Mouse (Mus musculus): ENCODE data around the gene Tnnc1.

The Tnnc1 gene

GRCm38 (mm10) chr14:31213868-31214267 lies 5.8 kb downstream of the Tnnc1 start:
- no peak for DNase-seq (ENCODE audit: low read depth, low spot score)

DNA sequence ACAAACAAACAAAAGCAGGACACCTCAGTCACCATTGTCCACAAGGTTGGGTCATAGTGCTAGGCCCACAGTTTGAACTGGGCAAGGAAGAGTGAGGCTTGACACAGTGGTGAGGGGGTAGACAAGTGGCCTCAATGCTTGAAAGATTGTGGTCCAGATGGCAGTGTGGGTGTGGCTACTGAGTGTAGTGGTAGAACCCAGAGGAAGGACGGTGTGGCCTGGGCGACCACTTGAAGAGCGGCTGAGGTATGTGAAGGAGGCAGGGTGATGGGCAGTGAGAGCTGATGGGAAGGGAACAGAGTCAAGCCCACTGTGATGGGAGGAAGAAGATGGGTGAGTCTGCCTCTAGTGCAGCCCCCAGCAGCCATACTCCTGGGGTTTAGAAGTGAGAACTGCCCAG lies 6.6 kb downstream of the Tnnc1 start:
- DNase-seq (ENCODE audit: low read depth, low spot score): no peak

- DNase-seq (ENCODE audit: low read depth, low spot score): peak; percentile 65
Observed at GRCm38 (mm10) chr14:31215157-31216002, 7.3 kb downstream of the Tnnc1 start.

DNA sequence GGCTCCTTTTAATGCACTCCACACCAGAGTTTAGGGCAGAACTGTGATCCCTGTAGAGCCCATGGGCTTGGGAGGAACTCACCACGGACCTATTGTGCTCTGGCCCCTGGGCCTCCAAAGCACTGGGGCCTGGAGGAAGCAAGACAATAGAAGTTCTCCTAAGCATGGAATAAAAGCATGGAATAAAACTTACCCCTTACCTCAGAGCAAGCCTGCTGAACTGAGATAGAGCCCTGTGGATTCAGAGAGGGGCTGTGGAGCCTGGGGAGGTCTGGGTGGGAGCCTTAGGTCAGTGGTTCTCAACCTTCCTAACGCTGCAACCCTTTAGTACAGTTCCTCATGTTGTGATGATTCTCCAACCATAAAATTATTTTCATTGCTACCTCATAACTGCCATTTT lies 8.7 kb downstream of the Tnnc1 start, which contains the start of gene Nisch:
Gene Nisch, minus strand, starts transcription at position 101 of the 400 bp plus-strand sequence.
- no peak for DNase-seq (ENCODE audit: low read depth, low spot score)

- DNase-seq (ENCODE audit: low read depth, low spot score): peak; percentile 63
Observed at GRCm38 (mm10) chr14:31217666-31218065, 9.6 kb downstream of the Tnnc1 start, which contains the start of gene Sema3g. Sema3g (plus strand) TSS chr14:31217860.

- no peak for DNase-seq (ENCODE audit: low read depth, low spot score)
Observed at GRCm38 (mm10) chr14:31226978-31227377, 18.9 kb downstream of the Tnnc1 start.

GRCm38 (mm10) chr14:31228234-31228633 lies 20.1 kb downstream of the Tnnc1 start:
- DNase-seq (ENCODE audit: low read depth, low spot score): no peak

DNA sequence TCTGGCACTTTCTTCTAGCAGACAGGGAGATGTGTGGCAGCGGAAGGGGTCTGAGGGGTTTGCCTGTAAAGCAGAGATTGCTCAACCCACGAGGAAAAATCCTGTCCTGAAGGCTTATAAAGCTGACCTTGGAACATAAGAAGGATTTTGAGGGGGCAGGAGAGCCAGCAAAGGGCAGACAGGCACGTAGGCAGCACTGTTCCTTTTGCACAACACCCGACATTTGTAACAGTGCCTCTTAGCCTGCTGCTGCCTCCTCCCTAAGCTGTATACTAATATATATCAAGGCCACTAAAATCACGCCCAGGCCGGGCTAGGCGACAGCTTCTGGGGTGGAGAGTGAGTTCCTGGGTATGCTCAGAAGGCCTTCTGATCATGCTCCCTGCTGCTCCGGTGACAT lies 22.3 kb downstream of the Tnnc1 start:
- DNase-seq (ENCODE audit: low read depth, low spot score): no peak

GRCm38 (mm10) chr14:31232404-31233069 lies 24.4 kb downstream of the Tnnc1 start:
- DNase-seq (ENCODE audit: low read depth, low spot score): no peak

DNA sequence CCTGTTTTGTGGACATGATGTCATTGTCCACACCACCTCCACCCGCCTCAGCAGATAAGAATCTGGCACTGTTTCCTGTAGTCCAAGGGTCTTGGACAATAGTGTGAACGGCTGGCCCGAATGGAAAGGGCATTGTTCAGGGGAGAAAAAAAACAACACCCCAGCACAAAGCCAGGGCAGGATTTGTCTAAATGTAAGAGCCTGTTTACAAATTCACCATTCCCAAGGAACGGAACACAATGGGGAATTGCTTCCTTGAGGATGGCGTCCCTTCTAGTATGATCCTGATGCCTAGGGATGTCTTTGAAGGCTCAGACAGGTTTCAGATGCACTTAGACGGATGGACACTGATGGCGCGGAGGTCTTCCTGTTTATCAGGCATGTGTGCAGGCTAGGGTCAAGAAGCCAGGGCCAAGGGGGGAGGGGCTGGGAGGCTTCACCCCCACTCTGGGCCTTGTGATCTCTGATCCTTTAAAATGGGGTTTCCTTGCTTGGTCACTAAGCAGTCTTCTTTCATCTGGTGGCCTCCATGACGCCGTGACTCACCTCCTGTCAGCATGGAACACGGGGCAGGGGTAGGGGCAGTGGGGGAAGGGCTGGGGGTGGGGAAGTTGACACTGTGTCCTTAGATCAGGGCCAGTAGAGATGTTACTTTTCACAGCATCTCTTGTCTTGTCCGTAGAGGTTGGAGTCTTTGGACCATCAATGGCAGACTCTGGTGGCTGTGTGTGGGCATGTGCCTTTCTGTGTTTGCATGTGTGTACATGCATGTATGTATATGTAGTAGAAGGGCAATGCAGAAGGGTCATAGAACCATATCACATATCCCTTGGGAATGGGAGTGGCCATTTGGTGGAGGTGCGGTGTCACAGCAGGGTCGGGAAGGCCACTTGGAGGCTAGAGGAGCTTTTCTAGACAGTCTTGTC lies 25.2 kb downstream of the Tnnc1 start:
- no peak for DNase-seq (ENCODE audit: low read depth, low spot score)

DNA sequence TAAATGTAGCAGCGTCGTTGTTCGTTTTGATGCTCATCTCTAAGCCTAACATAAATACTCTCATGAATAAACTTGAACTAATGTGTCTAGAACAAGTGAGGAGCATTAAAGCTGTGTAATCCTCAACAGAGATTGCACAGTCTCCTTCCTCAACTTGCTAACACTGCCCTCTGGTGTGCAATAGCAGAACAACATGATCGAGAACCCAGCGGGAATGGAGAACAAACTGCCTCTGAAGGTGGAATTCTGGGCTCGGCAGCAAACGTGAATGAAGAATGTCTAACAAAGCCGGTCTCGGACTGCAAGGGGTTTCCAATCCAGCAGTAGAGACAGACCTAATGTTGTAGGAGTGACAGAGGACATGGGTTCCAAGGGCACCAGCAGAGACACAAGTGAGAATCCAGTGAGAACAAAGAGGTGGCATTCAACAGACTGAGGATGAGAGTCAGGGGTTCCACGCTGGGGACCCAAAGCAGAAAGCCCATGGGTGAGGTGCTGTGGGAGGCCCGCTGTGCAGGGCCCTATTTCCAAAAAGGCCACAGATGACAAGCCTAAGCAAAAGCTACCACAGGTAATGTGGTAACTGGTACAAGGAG lies 26.0 kb downstream of the Tnnc1 start:
- DNase-seq (ENCODE audit: low read depth, low spot score): peak; percentile 84

GRCm38 (mm10) chr14:31237101-31237882 lies 29.2 kb downstream of the Tnnc1 start:
- no peak for DNase-seq (ENCODE audit: low read depth, low spot score)

GRCm38 (mm10) chr14:31240528-31240927 lies 32.4 kb downstream of the Tnnc1 start:
- no peak for DNase-seq (ENCODE audit: low read depth, low spot score)

GRCm38 (mm10) chr14:31244777-31245176 lies 36.7 kb downstream of the Tnnc1 start:
- DNase-seq (ENCODE audit: low read depth, low spot score): no peak

DNA sequence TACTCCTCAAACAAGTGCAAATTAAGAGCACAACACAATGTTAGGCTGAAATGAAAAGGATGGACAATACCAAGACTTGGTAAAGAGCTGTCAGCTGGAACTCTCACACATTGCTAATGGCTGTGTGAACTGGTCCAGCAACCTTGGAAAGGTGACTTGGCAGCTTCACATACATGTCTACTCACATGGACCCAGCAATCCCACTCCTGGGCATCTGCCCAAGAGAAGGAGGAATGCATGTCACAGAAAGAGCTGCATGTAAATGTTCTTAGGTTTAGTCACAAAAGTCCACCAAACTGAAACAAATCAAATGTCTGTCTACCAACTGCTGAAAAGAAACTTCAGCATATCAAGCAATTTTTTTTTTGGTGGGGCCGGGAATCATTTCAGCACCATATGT lies 37.8 kb downstream of the Tnnc1 start:
- no peak for DNase-seq (ENCODE audit: low read depth, low spot score)

GRCm38 (mm10) chr14:31248396-31248795 lies 40.3 kb downstream of the Tnnc1 start:
- DNase-seq (ENCODE audit: low read depth, low spot score): no peak

DNA sequence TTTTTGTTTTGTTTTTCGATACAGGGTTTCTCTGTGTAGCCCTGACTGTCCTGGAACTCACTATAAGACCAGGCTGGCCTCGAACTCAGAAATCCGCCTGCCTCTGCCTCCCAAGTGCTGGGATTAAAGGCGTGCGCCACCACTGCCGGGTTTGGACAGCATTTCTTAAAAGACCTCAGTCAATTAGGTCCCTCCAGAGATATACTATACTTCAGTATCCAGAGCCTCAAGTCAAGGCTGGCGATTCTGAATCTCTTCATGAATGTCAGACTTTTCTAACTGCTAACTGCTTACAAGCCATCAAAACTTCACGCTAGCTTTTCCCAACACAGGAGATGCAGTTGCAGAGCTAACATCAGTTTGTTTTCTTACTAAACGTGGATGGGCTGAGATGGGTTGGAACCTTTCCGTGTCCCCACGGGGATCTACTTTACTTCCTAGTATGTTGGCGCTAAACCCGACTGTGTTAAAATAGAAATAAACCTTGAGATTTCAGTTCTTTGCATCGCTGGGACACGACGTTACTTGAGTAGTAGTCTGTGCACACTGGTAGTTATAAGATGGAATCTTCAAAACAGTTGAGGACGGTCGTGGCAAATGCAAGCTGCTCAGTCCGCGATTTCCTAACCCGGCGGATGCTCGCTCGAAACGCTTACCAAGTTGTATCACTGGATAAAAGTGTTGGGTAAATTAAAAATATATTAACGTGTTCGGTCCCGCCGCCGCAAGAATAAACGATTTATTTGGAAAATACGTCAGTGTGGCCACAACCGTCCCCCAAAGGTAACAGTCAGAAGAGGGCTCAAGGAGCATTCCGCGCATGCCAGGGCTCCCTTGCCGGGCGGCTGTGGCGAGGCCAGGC lies 42.3 kb downstream of the Tnnc1 start:
- no peak for DNase-seq (ENCODE audit: low read depth, low spot score)

- peak; percentile 93 for DNase-seq (ENCODE audit: low read depth, low spot score)
Observed at GRCm38 (mm10) chr14:31251084-31251604, 43.0 kb downstream of the Tnnc1 start, which contains the start of the genes Phf7 and Bap1. Phf7 (minus strand) TSS chr14:31251317. Bap1 (plus strand) TSS chr14:31251450.

- DNase-seq (ENCODE audit: low read depth, low spot score): no peak
Observed at GRCm38 (mm10) chr14:31251626-31252025, 43.5 kb downstream of the Tnnc1 start.
